Mouse (Mus musculus) c-Kit-negative CD71-positive TER-119-positive erythroid progenitor cells, embryonic 14.5 days (primary cell): ENCODE results near the gene Gramd4.
"Not testable (repeated sequence)": the region's sequence is repeated elsewhere in the genome, so short reads cannot be mapped to it uniquely, and the experiment has no call there.

Experiments
- DNase-seq: peaks from one replicate; pipeline ENCODE4 v3.0.0-alpha.2; 2013; ENCODE audit warnings: low read depth, low spot score

The Gramd4 gene

GRCm38 (mm10) chr15:86051152-86051551 is 6.3 kb upstream of the Gramd4 start:
- DNase-seq: peak; percentile 76

- no peak for DNase-seq
Observed at GRCm38 (mm10) chr15:86051878-86052478, 5.5 kb upstream of the Gramd4 start.

- peak; percentile 74 for DNase-seq
Observed at GRCm38 (mm10) chr15:86053890-86054536, 3.5 kb upstream of the Gramd4 start.

GRCm38 (mm10) chr15:86054861-86055260 is 2.6 kb upstream of the Gramd4 start:
- DNase-seq: not testable (repeated sequence)

GRCm38 (mm10) chr15:86056221-86056760 is 1.2 kb upstream of the Gramd4 start:
- DNase-seq: no peak

- no peak for DNase-seq
Observed at GRCm38 (mm10) chr15:86057908-86058307, 413 bp downstream of the Gramd4 start.

GRCm38 (mm10) chr15:86058394-86058915 is 960 bp downstream of the Gramd4 start:
- DNase-seq: peak; percentile 66

- no peak for DNase-seq
Observed at GRCm38 (mm10) chr15:86058931-86059834, 1.7 kb downstream of the Gramd4 start.

GRCm38 (mm10) chr15:86059835-86060380 is 2.4 kb downstream of the Gramd4 start:
- no peak for DNase-seq

- no peak for DNase-seq
Observed at GRCm38 (mm10) chr15:86060581-86060980, 3.1 kb downstream of the Gramd4 start.

GRCm38 (mm10) chr15:86061221-86061620 is 3.7 kb downstream of the Gramd4 start:
- DNase-seq: no peak

- DNase-seq: no peak
Observed at GRCm38 (mm10) chr15:86061848-86062481, 4.5 kb downstream of the Gramd4 start.

- DNase-seq: no peak
Observed at GRCm38 (mm10) chr15:86064191-86064849, 6.8 kb downstream of the Gramd4 start.

- DNase-seq: peak; percentile 62
Observed at GRCm38 (mm10) chr15:86064850-86065229, 7.3 kb downstream of the Gramd4 start.

GRCm38 (mm10) chr15:86065367-86065766 is 7.9 kb downstream of the Gramd4 start:
- no peak for DNase-seq

- DNase-seq: no peak
Observed at GRCm38 (mm10) chr15:86066836-86067580, 9.5 kb downstream of the Gramd4 start.

GRCm38 (mm10) chr15:86067581-86067910 is 10.1 kb downstream of the Gramd4 start:
- DNase-seq: no peak

- no peak for DNase-seq
Observed at GRCm38 (mm10) chr15:86067941-86068495, 10.5 kb downstream of the Gramd4 start.

GRCm38 (mm10) chr15:86069011-86069791 is 11.7 kb downstream of the Gramd4 start:
- no peak for DNase-seq
